Mouse (Mus musculus): ENCODE data around the gene Cpa2.

Cpa2 gene

GRCm38 (mm10) chr6:30576477-30577203, 35.3 kb downstream of the Cpa2 start:
- in situ Hi-C loops (cut with MboI, MseI) = no loop called here

GRCm38 (mm10) chr6:30579961-30580840, 38.8 kb downstream of the Cpa2 start:
- in situ Hi-C loops (cut with MboI, MseI) = no loop called here

GRCm38 (mm10) chr6:30580841-30581176, 39.4 kb downstream of the Cpa2 start:
- in situ Hi-C loops (cut with MboI, MseI) = no loop called here

GRCm38 (mm10) chr6:30586886-30587442, 45.6 kb downstream of the Cpa2 start:
- in situ Hi-C loops (cut with MboI, MseI) = no loop called here

- in situ Hi-C loops (cut with MboI, MseI) = no loop called here
Observed at GRCm38 (mm10) chr6:30589819-30590218, 48.4 kb downstream of the Cpa2 start.

- in situ Hi-C loops (cut with MboI, MseI) = no loop called here
Observed at GRCm38 (mm10) chr6:30591851-30592404, 50.5 kb downstream of the Cpa2 start.

- in situ Hi-C loops (cut with MboI, MseI) = no loop called here
Observed at GRCm38 (mm10) chr6:30592417-30592974, 51.1 kb downstream of the Cpa2 start.

- in situ Hi-C loops (cut with MboI, MseI) = no loop called here
Observed at GRCm38 (mm10) chr6:30594364-30594763, 53.0 kb downstream of the Cpa2 start.

- in situ Hi-C loops (cut with MboI, MseI) = no loop called here
Observed at GRCm38 (mm10) chr6:30596230-30596898, 55.0 kb downstream of the Cpa2 start.

- in situ Hi-C loops (cut with MboI, MseI) = loop anchor here (5.0 kb wide), 1 partner anchor 202 kb away; no protein-coding TSS in a partner anchor
Observed at GRCm38 (mm10) chr6:30600033-30600432, 58.7 kb downstream of the Cpa2 start.

- in situ Hi-C loops (cut with MboI, MseI) = loop anchor here (5.0 kb wide), 1 partner anchor 201 kb away; no protein-coding TSS in a partner anchor
Observed at GRCm38 (mm10) chr6:30600995-30601394, 59.6 kb downstream of the Cpa2 start.

GRCm38 (mm10) chr6:30604342-30604867, 63.0 kb downstream of the Cpa2 start:
- in situ Hi-C loops (cut with MboI, MseI) = loop anchor here (5.0 kb wide), 1 partner anchor 198 kb away; no protein-coding TSS in a partner anchor

- in situ Hi-C loops (cut with MboI, MseI) = no loop called here
Observed at GRCm38 (mm10) chr6:30605111-30605510, 63.7 kb downstream of the Cpa2 start.

- in situ Hi-C loops (cut with MboI, MseI) = no loop called here
Observed at GRCm38 (mm10) chr6:30605672-30606071, 64.3 kb downstream of the Cpa2 start.

- in situ Hi-C loops (cut with MboI, MseI) = loop anchor here (5.0 kb wide), 1 partner anchor 68 kb away; the partner anchor contains the start of gene Cpa2
Observed at GRCm38 (mm10) chr6:30610710-30611109, 69.3 kb downstream of the Cpa2 start, which contains the start of gene Cpa5. Gene Cpa5, plus strand, starts transcription at chr6:30611010.

GRCm38 (mm10) chr6:30611212-30611611, 69.8 kb downstream of the Cpa2 start:
- in situ Hi-C loops (cut with MboI, MseI) = loop anchor here (5.0 kb wide), 1 partner anchor 69 kb away; the partner anchor contains the start of gene Cpa2
